Mouse (Mus musculus) cortical plate, adult 2 months (tissue): Measurements from ENCODE around the gene Phc1. TPM values are rescaled to one million over a fixed set of nuclear protein-coding genes. Genes with fewer than 3 reads are reported as not detected.

ENCODE experiments used
- H3K27ac ChIP-seq: fragments of 200-500 bp; 2 replicates; pipeline ENCODE4 v1.5.1; 2012; ENCODE audit warnings: low read length, control low read depth, inconsistent platforms; ENCODE audit not compliant: insufficient read depth
- H3K4me1 ChIP-seq: fragments of 200-500 bp; 2 replicates; pipeline ENCODE4 v1.6.1; 2011; ENCODE audit warnings: low read length; ENCODE audit not compliant: control insufficient read depth, insufficient read depth
- H3K4me3 ChIP-seq: fragments of 200-500 bp; 2 replicates; pipeline ENCODE4 v1.5.1; 2011; ENCODE audit warnings: mild to moderate bottlenecking, low read length, control low read depth; ENCODE audit not compliant: insufficient read depth
- CTCF ChIP-seq: fragments of 200-500 bp; IDR thresholded peaks from 2 replicates; pipeline ENCODE4 v1.5.1; 2011; ENCODE audit warnings: mild to moderate bottlenecking, control low read depth, low read length; ENCODE audit not compliant: insufficient read depth; ENCODE audit errors: extremely low read depth
- POLR2A ChIP-seq: fragments of 200-500 bp; IDR thresholded peaks from 2 replicates; pipeline ENCODE4 v1.6.1; 2011; ENCODE audit warnings: mild to moderate bottlenecking, low read length, control low read depth; ENCODE audit not compliant: insufficient read depth; ENCODE audit errors: extremely low read depth
- polyA plus RNA-seq: library from polyadenylated mRNA; depleted of rRNA; stranded (reverse); fragments of >200 nt; gene quantifications from 2 replicates; pipeline ENCODE4 v1.2.3, GENCODE M21; 2012

Gene Phc1
- polyA plus RNA-seq, 1 experiment: 48.8 TPM

DNA sequence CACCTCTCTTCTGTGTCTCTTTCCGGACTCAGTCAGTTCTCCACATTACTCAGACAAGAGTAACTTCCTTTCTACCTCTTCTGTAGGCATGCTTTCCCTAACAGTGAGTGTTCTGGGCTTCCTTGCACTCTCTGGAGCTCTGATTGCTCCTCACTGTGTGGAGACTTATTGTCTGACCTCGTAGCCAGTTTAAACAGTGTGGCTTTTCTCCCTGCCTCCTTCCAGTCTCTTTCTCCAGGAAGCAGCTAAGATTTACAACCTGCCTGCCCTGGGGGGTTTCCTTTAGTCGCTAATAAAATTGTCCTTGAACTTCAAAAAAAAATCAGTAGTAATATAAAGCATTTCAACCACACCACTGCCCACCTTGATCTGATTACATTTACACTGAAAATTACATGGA, 50.1 kb downstream of the Phc1 start:
- no peak overlapping the region for H3K27ac ChIP-seq
- no peaks in the 10 kb centered on the region for H3K4me1 ChIP-seq

DNA sequence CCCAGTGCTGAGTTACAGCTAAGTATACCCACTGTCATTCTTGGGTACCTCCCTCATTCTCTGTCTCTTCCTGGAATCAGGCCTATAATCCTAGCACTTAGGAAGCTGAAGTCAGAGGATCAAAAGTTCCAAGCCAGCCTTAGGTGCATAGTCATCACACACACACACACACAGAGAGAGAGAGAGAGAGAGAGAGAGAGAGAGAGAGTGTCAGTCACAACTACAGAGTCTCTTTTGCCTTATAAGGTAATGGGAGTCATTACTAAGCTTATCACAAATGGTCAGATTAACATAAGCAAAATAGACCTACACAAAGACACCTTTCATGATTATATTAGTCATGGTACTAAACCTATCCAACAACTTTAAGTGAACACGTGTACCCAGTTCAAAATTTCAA, 51.0 kb downstream of the Phc1 start:
- no peak for TF ChIP-seq POLR2A
- Histone ChIP-seq H3K4me3 (no peak overlapping the region), H3K27ac (no peak overlapping the region), H3K4me1 (no peaks in the 10 kb centered on the region)

More for the DNA sequence above, 50.1 kb downstream of the Phc1 start:
- no peak overlapping the region for H3K4me3 ChIP-seq
- no peak for TF ChIP-seq CTCF
- TF ChIP-seq POLR2A: no peak

GRCm38 (mm10) chr6:122288263-122288662, 52.1 kb downstream of the Phc1 start:
- TF ChIP-seq CTCF: peak; percentile 20; the same call in 1 of the 2 replicates
- no peak for TF ChIP-seq POLR2A
- no peak overlapping the region for H3K27ac ChIP-seq
- no peaks in the 10 kb centered on the region for H3K4me1 ChIP-seq
- H3K4me3 ChIP-seq: no peak overlapping the region

DNA sequence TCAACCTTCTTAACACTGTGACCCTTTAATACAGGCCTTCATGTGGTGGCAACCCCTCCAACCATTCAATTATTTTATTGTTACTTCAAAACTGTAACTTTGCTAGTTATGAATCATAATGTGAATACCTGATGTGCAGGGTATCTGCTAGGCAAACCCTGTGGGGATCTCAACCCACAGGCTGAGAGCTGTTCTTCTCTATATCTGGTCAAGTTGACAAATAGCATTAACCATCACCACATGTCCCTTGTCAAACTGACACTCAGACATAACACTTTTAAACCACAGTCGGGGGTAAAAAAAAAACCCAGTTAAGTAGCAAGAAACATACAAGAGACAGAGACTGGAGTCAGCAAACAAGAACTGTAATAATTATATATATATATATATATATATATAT, 55.5 kb downstream of the Phc1 start:
- no peak for TF ChIP-seq CTCF
- no peak for TF ChIP-seq POLR2A
- Histone ChIP-seq H3K4me1 (no peaks in the 10 kb centered on the region), H3K4me3 (no peak overlapping the region), H3K27ac (no peak overlapping the region)

DNA sequence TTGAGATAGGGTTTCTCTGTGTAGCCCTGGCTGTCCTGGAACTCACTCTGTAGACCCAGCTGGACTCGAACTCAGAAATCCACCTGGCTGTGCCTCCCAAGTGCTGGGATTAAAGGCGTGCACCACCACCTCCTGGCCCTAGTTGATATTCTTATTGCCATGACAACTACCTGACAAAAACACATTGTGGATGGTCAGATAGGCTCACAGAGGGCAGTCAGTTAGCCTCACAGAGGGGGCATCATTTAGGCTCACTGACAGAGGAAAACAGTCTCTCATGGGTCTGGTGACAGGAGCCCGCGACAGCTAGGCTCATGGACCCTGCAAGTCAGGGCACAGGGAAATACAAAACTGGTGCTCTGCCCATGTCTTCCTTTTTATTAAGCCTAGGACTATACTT, 56.1 kb downstream of the Phc1 start:
- no peak for TF ChIP-seq CTCF
- no peak overlapping the region for H3K27ac ChIP-seq
- H3K4me1 ChIP-seq: no peaks in the 10 kb centered on the region
- H3K4me3 ChIP-seq: no peak overlapping the region

- no peak for TF ChIP-seq POLR2A
- no peak for TF ChIP-seq CTCF
- H3K4me1 ChIP-seq: no peaks in the 10 kb centered on the region
- H3K4me3 ChIP-seq: no peak overlapping the region
- H3K27ac ChIP-seq: no peak overlapping the region
These were observed 56.9 kb downstream of the Phc1 start for GRCm38 (mm10) chr6:122283429-122283828.

DNA sequence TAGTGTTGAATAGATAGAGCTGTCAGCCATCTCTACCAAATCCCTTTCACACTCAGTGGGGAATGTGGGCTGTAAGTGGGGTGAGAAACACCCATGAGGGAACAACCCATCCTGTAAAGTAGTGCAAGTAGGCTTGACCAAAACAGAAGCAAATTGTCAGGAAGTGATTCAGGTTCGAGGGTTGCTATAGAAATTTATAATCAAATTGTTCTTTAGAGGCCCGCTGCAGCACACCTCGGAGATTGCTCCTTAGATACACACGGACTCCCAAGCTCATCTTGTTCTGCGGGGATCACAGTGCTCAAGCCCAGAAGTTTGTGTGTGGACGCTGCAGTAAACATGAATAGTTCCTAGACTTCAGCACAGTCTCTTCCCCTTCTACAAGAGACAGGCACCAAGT, 57.6 kb downstream of the Phc1 start, which contains the start of gene Klrg1:
Gene Klrg1 (minus strand): TSS at position 101 of the 400 bp plus-strand sequence.
- Histone ChIP-seq H3K4me1 (no peaks in the 10 kb centered on the region), H3K4me3 (no peak within 1 kb of the TSS), H3K27ac (no peak within 1 kb of the TSS)
- TF ChIP-seq CTCF: no peak
- no peak for TF ChIP-seq POLR2A

DNA sequence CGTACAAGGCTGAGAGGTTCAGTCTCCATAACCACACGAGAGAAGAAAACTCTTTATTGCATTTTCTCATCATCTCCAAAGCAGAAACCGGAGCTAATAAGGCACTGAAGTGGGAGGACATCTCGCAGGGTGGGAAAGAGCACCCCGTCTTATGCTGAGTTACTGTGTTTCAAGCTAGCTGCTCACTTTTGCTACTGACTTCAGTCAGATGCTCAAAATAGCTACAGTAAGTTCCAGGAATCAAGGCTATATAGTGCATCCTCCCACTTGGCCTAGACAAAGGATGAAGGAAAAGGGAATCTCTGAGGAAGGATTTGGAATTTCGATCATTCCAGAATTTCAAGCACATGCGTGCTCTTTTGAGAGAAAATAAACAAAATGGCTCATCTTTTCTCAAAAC, 63.8 kb downstream of the Phc1 start:
- Histone ChIP-seq H3K4me3 (no peak overlapping the region), H3K27ac (no peak overlapping the region), H3K4me1 (no peaks in the 10 kb centered on the region)
- TF ChIP-seq CTCF (no peak), POLR2A (no peak)

DNA sequence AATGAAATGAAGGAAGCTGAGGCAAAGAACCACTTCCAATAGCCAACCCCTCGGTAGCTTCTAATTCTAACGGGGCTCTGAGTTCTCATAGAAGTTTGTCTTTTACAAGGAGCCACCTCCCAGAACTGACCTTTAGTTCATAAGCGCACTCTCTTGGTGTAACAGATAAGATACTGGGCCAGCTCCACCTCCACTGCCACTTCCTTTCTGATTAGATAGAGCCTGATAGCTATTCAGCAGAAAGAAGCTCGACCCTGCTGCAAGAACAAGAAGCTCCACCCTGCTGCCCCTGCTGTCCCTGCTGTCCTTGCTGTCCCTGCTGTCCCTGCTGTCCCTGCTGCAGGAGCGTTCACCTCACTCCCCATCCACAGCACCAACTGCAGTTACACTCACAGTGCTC, 65.8 kb downstream of the Phc1 start:
- TF ChIP-seq CTCF (no peak), POLR2A (no peak)
- Histone ChIP-seq H3K27ac (no peak overlapping the region), H3K4me3 (no peak overlapping the region), H3K4me1 (no peaks in the 10 kb centered on the region)

DNA sequence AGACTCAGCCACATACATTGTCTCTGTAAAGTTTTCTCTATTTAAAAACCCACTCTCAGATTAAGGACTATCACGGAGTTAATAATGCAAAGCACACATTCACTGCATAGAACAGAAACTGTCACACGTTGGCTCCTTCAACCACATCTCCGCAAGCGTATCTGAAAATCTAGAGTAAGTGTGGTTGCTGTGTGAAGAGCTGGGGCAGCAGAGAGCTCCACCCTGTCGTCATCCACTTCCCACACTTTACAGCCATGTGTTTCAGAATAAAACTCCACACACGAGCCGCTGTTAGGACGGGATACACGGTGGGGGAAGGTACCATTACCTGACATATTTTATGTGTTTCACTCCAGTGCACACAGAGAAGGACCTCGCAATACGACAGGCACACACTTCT, 70.2 kb downstream of the Phc1 start:
- H3K4me3 ChIP-seq: no peak overlapping the region
- H3K4me1 ChIP-seq: no peaks in the 10 kb centered on the region
- TF ChIP-seq CTCF: no peak
- no peak overlapping the region for H3K27ac ChIP-seq

GRCm38 (mm10) chr6:122269170-122269569, 71.2 kb downstream of the Phc1 start:
- Histone ChIP-seq H3K4me1 (no peaks in the 10 kb centered on the region), H3K4me3 (no peak overlapping the region), H3K27ac (no peak overlapping the region)
- TF ChIP-seq CTCF (no peak), POLR2A (no peak)
